Mouse (Mus musculus): ENCODE measurements around the gene Tcp10a. TPM values are rescaled to one million over a fixed set of nuclear protein-coding genes. Genes with fewer than 3 reads are reported as not detected.
"Not testable (repeated sequence)": the region's sequence is repeated elsewhere in the genome, so short reads cannot be mapped to it uniquely, and the experiment has no call there.

Gene Tcp10a
- polyA plus RNA-seq (2012; rRNA removed) = not detected in 2 replicates

DNA sequence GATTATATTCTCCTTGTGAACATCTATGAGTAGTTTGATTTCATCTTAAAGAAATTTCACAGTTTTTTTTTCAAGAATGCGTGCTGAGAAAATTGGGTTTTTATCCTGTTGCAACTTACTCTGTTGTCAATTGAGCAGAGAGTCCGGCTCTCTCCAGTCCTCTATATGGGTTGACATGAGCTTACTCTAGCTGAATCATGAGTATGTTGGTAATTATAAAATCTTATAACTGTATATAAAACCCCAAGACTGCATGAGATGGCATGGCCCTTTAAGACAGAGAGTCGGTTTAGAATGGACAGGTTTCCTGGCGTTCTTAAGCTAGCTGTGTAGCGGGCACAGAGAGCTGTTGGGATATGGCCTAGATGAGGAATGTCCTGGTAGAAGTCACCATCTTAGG is at the start of gene Tcp10a:
Tcp10a (plus strand) TSS at position 301 of the 400 bp plus-strand sequence.
- DNase-seq (ENCODE audit: low read depth) = not testable (repeated sequence)

DNA sequence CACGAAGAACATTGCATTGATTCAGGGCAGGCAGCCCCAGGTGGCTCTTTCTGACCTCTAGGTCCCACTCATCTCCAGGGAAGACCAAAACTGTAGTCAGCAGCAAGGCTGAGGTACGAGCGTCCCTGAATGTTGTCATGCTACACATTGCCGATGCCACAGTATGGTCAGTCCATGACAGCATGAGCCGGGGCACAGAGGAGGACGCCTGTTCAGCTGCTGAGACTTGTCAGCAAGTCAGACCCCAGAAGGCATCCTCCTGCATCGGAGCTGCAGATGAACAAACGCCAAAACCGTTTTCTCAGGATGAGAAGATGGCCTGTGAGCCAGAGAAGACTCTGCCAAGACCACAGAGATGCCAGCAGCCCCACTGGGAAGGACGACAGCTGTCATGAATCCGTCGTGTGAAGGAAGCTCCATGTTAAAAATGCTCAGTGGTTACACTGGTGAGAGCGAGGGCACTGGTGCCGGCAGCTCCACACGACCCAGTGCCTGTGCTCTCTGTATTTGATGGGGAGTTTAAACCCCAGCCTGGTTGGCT is 45.7 kb upstream of the Tcp10a start:
- no peak for TF ChIP-seq POLR2A (IDR thresholded peaks at IDR 0.05; ENCODE audit: borderline replicate concordance, extremely low read depth, insufficient read depth, insufficient read length, poor library complexity, severe bottlenecking)
- no peak for TF ChIP-seq CTCF (IDR thresholded peaks at IDR 0.05; ENCODE audit: borderline replicate concordance, extremely low read depth, insufficient read depth, insufficient read length)
- DNase-seq (ENCODE audit: low read depth) = peak; percentile 65

DNA sequence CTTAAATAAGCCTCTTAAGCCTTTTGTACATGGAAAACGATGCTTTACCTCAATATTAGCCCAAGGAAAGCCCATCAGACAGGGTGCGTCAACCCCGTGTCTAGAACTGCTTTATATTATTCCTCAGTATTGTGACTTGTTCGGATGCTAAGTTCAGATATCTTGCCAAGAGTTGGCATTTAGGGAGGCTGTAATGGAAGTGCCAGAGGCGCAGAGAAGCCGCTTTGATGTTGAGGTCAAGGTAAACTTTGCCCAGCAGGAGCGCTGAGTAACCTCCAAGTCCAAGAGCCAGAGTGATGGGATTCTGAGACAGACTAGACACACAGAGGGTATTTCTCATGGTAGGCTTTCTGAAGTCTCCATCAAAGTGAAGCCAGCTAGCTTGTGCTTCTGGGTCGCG is 45.2 kb upstream of the Tcp10a start:
- no peak for TF ChIP-seq CTCF (IDR thresholded peaks at IDR 0.05; ENCODE audit: borderline replicate concordance, extremely low read depth, insufficient read depth, insufficient read length)
- TF ChIP-seq POLR2A (IDR thresholded peaks at IDR 0.05; ENCODE audit: borderline replicate concordance, extremely low read depth, insufficient read depth, insufficient read length, poor library complexity, severe bottlenecking) = no peak
- no peak for DNase-seq (ENCODE audit: low read depth)

DNA sequence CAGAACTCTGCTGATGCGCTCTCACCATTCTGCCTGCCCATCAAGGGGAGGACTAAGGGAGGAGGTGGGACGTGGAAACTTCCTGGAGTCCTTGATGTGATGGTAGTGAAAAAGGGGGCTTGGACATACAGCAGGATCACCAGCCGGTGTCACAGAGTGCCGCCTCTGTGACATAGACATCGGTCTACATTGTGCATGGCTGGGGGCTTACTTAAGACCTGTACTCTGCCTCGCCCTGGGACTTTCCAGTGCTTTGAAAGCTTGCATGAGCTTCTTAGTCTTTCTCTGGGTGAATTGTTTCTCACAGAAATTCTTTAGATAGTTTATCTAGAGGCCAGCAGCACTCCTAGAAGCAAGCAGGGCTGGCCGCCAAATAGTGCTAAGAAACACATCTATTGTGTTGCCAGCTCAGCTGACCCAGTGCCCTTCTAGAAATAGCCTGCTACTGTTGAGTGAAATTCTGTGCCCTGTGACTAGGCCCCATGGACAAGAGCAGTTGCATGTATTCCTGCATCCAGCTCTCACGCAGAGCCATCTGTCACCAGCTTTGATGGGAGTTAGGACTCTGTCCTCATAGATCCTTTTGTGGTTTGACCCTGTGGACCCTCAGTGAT is 40.0 kb upstream of the Tcp10a start:
- no peak for TF ChIP-seq POLR2A (IDR thresholded peaks at IDR 0.05; ENCODE audit: borderline replicate concordance, extremely low read depth, insufficient read depth, insufficient read length, poor library complexity, severe bottlenecking)
- no peak for TF ChIP-seq CTCF (IDR thresholded peaks at IDR 0.05; ENCODE audit: borderline replicate concordance, extremely low read depth, insufficient read depth, insufficient read length)
- DNase-seq (ENCODE audit: low read depth) = peak; percentile 81

DNA sequence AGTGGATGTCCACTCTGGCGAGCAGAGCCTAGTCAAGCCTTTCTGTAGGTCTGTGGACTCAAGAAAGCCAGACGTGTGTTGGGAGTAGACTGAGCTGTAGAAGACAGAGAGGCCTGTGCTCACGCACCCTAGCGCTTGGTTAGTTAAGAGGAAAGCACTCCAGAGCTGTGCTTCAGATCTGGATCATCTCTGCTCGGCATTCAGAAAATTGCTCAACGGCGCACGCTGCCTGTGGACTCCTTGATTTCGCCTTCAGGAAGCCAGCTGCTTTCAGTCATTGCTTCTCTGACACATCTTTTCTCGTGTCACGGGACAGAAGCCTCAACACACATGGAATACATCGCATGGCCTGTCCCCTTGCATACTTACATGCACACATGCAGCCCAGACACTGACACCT is 39.2 kb upstream of the Tcp10a start:
- TF ChIP-seq CTCF (IDR thresholded peaks at IDR 0.05; ENCODE audit: borderline replicate concordance, extremely low read depth, insufficient read depth, insufficient read length) (no peak), POLR2A (IDR thresholded peaks at IDR 0.05; ENCODE audit: borderline replicate concordance, extremely low read depth, insufficient read depth, insufficient read length, poor library complexity, severe bottlenecking) (no peak)
- DNase-seq (ENCODE audit: low read depth) = no peak

DNA sequence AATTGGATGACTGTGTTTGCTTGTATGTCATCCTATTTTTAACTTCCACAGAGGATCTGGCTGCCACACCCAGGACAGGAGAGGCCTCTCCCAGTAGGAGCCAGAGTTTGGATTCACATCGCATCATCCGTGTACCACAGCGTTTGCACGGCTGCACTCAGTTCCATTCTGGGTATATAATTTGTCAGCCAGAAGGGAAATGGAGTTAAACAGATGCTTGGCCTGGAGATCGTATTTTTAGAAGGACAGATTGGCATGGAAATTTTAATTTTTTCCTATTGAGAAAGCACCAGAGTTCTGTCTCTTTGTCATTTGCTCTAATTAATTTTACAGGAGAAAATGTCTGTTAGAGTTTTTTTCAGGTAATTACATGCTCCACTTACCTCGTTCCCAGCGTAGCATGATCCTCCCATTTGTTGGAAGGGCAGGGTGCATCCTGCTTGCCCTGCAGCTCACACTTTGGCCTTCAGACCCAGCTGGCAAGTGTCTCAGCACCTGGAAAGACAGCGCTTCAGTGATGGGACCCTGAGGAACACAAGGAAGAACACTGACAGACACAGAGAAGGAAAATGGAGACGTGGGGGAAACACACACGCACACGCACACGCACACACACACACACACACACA is 37.9 kb upstream of the Tcp10a start:
- DNase-seq (ENCODE audit: low read depth) = peak; percentile 55
- no peak for TF ChIP-seq POLR2A (IDR thresholded peaks at IDR 0.05; ENCODE audit: borderline replicate concordance, extremely low read depth, insufficient read depth, insufficient read length, poor library complexity, severe bottlenecking)
- no peak for TF ChIP-seq CTCF (IDR thresholded peaks at IDR 0.05; ENCODE audit: borderline replicate concordance, extremely low read depth, insufficient read depth, insufficient read length)

DNA sequence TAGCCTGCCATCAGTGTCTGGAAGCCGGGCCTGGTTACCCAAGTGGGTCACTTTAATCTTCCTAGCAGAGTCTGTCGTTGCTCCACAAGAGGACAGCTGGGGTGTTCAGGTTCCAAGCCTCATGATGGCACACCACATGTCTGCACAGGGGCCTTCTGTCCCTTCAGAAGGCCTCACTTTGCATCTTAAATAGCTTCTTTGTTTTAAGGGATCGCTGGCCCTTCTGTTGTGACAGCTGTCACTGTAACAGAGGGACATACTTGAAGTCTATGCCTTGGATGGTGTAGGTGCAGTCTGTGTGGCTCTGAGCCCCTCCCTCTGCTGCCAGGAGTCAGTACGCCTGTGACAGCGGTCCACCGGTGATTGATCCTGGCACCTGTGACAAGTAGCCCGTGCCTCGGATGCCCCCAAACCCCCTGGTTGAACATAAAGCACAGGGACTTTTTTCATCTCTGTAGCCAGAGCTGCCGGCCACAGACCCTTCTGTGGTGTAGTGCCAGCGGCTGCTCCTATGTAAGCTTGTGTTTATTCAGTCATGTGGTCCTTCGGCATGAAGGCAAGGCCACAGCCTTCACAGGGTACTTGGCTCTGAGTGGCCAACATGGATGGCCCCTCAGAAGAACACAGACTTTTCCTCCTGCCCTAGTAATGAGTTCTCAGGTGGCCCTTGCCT is 32.3 kb upstream of the Tcp10a start:
- TF ChIP-seq CTCF (IDR thresholded peaks at IDR 0.05; ENCODE audit: borderline replicate concordance, extremely low read depth, insufficient read depth, insufficient read length) (no peak), POLR2A (IDR thresholded peaks at IDR 0.05; ENCODE audit: borderline replicate concordance, extremely low read depth, insufficient read depth, insufficient read length, poor library complexity, severe bottlenecking) (no peak)
- DNase-seq (ENCODE audit: low read depth) = peak; percentile 89

DNA sequence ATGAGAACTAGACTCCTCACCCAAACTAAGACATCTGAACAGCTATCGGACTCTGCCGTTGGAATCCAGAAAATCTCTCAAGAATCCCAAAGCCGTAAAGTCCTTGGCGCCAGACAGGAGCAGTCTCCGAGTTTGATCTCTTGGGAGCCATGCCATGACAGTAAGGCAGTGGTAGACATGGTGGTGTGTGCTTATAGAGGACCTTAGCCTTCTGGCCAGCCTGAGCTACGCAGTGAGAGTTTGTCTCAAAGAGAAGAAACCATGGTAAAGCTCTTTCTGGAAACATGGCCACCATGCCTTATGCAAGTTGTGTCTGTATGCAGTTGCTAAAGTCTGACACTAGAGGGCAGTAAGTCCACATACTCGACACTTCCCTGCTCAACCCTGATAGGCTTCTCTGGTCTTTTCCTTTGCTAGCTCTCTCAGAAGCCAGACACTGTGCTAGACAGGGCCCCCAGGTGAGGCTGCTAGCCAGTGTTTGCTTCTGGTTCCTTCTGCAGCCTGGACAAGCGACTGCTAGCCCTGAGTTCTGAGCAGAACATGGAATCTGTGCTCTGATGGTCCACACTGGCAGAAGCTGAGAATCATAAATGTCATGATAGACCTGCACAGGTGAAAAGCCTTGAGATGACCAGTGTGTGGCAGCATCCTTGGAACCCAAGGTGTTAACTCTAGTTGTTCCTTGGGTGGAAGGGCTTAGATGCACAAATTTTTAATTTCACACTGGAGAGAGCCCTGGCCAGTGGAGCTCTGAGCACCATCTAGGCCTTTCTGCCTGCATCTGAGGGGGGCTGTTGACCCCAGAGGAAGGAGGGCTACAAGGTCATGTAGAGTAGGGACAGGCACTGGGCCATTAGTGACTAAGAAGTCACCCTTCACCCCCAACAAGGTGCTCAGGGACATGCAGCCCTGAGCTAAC is 17.9 kb upstream of the Tcp10a start:
- peak; percentile 37; the same call in 1 of the 2 replicates for TF ChIP-seq CTCF (IDR thresholded peaks at IDR 0.05; ENCODE audit: borderline replicate concordance, extremely low read depth, insufficient read depth, insufficient read length)
- not testable (repeated sequence) for DNase-seq (ENCODE audit: low read depth)

DNA sequence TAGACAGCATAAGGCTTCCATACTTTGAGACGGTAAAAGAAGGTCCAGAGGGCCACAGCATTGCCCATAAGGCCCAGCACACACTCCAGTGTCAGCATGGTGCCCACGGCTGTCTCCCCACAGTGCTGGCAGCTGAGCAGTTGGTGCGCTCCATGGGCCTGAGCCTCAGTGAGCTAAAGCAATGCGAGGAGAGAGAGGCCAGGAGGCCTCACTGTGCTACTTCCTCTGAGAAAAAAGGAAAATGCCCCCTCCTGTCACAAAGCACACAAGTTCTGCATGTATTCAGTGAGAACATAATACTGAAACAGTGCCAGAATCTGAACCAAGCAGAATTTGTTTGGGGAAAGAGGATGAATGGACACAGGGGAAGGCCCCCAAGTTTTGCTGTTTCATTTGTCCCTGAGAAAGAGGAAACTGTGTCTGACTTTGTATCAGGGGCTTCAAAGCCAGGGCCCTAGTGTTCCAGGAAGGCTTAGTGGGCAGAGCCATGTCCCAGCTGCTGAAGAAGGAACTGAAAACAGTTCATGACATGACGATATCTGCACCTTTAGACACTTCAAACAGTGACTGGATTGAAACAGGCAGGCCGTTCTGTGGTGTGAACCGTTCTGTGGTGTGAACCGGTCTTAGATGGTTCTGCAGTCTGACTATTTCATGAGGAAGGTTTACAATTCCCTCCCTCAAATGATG is 8.6 kb upstream of the Tcp10a start:
- not testable (repeated sequence) for DNase-seq (ENCODE audit: low read depth)

DNA sequence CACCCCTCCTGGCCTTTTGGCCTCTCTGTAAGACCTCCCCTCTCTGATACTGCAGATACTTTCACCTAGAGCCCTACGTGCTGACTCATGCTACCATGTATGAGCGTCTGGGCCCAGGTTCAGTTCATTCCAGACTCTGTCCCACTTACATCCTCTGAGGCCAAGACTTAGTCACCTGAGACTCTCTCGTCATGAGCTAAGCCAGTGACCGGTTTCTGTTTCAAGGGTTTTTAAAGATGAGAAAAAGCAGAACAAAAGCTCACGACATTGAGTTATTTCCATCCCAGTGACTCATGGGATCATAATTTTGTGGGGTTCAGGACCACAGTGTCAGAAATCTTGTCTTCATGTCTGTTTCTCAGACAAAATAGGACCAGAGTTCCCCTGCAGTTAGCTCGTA is 4.7 kb upstream of the Tcp10a start:
- DNase-seq (ENCODE audit: low read depth) = not testable (repeated sequence)

DNA sequence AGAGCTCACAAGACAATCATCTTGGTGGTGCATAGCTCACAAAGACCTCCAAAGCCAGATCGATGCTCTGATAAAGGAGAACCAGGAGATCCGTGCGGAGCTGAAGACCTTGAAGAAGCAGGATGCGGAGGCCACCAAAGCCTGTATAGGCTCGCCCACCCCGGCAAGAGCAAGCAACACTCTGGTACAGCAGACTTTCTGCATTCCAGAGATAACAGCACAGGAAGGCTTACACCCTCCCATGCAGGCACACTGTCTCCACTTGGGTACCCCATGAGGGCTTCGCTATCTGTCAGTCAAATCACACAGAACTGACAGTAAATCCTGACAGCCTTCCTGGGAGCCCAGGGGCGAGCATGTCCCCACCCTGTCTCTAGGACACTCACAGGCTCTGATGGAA is 2.0 kb downstream of the Tcp10a start:
- not testable (repeated sequence) for DNase-seq (ENCODE audit: low read depth)

DNA sequence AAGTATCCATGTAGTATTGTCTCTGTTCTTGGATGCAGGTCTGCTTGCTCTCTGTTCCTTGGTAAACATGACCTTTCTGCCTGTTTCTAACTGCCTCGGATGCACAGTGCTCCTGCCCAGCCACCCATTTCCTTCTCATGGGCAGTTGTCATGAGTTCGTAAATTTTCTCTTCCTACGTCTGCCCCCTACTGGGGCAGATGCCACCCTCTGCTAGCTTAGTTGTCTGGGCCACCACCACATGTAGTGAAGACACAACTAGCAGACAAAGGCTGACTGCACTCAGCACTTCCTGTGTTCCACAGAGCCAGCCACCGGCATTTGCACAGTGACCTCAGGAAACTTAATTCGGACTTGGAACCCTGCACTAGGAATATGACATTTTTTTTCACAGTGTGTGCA is 8.3 kb downstream of the Tcp10a start:
- not testable (repeated sequence) for DNase-seq (ENCODE audit: low read depth)

DNA sequence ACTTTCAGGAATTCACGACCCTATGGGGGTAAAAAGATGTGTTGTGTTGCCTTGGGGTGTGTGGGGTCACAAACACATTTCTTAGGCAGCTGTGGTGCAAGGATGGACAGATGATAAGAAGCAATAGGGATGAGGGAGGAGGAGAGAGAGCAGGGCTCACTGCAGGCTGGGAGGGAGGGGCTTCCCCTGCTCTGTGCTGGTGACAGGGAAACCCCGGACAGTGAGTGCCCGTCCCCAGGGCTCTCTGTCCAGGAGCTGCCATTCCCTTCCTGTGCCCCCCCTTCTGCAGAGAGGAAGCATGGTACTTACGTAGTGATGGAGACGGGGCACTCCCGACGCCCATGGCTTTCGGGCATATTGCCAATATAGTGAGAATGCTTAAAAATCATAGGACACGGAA is 12.9 kb downstream of the Tcp10a start:
- DNase-seq (ENCODE audit: low read depth) = not testable (repeated sequence)

DNA sequence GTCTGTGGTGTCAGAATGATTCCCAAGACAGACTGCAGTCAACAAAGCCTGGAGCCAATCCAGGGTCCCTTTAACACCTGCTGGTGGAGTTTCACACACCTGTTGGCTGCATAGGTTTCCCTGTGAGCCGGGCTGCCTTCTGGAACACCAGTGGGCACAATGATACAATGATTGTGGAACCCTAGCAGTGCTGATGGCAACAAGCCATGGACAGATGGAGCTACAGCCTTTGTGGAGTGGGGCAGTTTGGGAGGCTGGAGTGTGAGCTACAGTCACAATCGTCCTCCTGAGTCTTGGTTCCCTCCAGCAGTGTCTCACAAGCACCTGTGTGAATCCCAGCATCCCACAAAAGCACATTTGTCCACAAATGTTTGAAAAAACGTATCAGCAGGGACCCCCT is 24.3 kb downstream of the Tcp10a start:
- peak; percentile 41 for DNase-seq (ENCODE audit: low read depth)

DNA sequence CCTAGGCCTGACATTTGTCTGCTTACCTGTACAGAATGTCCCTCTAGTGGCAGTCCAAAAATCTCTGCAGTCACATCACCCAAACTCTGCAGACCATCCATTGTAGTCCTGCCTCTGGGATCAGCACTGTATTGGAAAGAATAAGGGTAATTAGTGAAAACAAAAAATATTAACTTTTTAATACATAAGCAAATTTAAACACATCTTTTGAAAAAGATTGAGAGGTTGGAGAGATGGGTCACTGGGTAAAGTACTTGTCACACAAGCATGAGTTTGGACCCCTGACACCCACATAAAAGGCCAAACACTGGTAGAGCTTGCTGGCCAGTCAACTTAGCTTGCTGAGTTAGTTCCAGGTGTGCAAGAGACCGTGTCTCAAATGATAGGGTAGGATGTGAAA is 28.1 kb downstream of the Tcp10a start, which contains the start of gene Ttll2:
Ttll2 (minus strand) TSS at position 101 of the 400 bp plus-strand sequence.
- not testable (repeated sequence) for DNase-seq (ENCODE audit: low read depth)

DNA sequence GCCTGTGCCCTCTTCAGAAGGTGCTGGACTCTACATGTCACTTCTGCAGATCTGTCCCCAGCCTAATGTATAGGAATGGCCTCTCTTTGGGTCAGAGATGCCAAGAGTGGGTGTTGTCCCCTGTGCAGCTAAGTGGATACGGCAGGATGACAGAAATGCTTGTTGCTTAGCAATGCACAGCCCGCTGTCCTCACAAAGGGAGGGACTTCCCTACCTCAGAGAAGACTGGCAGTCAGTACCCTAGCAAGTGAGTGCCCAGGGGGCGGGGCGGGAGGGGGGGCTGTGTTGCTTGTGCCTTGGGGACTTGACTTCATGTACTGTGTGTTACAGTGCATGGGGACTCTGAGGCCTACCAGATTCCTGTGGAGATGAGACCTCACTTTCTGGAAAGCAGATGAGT is 35.4 kb downstream of the Tcp10a start:
- DNase-seq (ENCODE audit: low read depth) = peak; percentile 15
